Mouse (Mus musculus): ENCODE measurements around the gene 1700010B08Rik.

- no peak for TF ChIP-seq EP300 (IDR thresholded peaks at IDR 0.05; ENCODE audit: low read depth)
- no peak for TF ChIP-seq CTCF (IDR thresholded peaks at IDR 0.05; ENCODE audit: low read depth)
Measured at GRCm38 (mm10) chr2:173739107-173739506, 19.9 kb downstream of the 1700010B08Rik start.

Data from liver, embryonic 14.5 days (tissue).